Mouse (Mus musculus) c-Kit-positive CD71-positive TER-119-positive erythroid progenitor cells, embryonic 14.5 days (primary cell): ENCODE measurements around the gene Pdss2.
A peak's percentile ranks its signal among the peaks of the same experiment; 100 is the strongest.

ENCODE experiments used
- DNase-seq: peaks from one replicate; pipeline ENCODE4 v3.0.0-alpha.2; 2013; ENCODE audit warnings: low spot score

Gene Pdss2

DNA sequence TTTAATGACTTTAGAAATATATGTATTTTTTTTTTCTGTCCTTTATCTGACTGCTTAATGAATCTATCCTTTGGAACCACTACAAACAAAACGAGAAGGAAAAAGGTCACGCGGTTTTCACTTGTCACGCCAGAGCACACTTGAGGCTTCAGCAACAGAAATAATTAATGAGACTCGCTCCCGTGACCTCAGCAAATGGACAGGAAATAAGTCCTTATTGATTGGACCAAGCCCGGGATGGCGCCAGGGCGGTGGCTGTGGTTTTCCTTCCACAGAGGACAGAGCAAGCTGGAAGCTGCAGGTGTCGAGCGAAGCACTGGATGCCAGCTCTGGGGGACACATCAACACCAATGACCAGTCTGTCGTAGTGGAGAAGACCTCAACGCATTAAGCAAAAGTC, 218.8 kb downstream of the Pdss2 start:
- no peak for DNase-seq

DNA sequence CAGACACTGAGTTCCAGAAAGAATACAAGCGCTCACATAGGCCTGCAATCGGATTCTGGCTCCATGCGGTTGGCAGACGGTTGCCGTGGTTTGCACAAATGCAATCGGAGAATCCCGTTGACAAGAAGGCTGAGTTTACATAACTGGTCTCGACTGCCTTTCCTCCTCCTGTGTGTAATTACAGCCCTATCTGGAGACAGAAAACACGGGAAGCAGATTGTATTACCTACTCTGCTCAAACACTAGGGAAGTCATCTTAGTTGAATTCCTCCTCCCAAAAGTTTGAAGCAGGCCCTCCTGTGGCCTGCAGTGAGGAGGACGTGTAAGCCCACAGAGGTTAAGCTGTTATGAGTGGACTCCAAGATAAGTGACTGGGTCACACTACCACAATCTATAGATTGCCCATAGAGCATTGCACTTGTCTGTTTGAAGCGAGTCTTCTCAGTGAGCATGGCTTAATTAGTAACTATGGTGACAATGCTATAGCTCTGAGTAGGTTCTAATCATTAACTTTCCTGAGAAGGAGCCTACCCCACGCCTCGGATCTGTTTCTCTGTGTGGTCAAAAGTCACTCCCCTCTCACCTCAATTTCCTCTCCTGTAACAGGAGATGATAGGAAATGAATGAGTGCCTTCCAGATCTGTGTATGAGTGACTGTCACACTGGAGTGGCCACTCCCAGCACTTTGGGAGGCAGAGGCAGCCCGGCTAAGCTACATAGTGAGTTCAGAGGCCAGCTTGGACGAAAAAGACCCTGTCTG, 219.9 kb downstream of the Pdss2 start:
- DNase-seq, result no peak

DNA sequence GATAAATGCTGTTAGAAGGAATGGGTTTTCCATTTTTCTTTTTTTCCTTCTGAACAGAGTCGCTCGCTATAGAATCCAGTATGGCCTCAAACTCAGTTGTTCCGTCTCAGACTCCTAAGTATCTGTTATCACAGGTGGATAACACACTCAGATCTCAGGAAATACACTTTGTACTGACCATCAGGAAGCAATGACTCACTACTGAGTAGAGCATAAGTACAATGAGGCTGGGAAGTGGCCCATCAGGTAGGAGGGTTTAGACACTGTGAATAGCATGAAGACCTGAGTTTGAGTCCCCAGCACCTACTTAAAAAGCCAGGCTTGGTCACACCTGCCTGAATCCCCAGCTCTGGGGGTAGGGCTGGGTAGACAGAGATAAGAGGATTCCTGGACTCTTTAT, 227.4 kb downstream of the Pdss2 start:
- DNase-seq, result no peak

DNA sequence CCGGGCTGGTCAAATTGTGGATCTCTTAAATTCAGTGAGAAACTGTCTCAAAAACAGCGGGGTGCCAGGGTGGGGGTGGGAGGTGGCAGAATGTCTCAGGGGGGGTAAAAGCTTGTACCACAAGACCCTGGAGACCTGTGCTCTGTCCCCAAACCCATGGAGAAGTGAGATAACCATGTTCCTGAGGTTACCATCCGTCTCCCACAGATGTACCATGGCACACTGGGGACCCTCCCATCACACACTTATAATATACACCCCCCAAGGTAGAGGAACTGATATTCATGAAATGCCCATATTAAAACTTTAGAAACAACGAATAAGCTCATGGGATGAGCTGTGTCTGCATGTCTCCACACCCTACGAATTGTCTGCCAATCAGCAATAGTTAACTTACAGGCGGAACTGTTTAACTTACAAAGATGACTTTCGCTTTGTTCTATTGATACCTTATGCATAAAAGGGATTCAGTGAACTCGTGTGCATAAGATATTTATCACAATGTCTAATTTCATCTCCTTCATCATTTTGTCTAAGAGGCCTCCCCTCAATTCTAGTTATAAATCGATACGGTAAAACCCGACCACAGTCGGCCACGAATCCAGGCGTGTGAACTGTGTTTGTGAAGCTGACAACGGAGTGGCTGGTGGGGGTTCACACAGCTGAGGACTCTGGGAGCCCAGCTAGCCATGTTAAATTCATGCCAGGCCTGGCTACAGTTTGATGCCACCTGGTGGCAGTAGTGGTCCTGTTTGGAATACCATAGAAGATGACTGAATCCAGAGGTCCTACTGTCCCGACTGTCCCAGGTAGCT, 230.8 kb downstream of the Pdss2 start:
- DNase-seq, result no peak

DNA sequence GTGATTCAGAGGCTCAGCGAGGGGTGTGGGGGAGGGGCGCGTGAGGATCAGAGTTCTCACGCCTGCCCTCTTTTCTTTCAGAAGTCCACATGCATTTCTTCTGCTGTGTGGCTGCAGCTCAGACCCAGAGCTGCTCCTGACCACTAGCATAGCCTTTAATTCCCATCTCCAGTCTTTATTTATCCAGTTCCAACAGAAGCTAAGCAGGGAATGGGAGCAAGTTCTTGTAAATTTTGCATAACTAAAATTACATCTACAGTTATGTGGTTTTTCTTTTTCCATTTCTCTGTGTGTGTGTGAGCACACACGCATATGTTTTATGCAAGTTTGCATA, 231.3 kb downstream of the Pdss2 start:
- no peak for DNase-seq

DNA sequence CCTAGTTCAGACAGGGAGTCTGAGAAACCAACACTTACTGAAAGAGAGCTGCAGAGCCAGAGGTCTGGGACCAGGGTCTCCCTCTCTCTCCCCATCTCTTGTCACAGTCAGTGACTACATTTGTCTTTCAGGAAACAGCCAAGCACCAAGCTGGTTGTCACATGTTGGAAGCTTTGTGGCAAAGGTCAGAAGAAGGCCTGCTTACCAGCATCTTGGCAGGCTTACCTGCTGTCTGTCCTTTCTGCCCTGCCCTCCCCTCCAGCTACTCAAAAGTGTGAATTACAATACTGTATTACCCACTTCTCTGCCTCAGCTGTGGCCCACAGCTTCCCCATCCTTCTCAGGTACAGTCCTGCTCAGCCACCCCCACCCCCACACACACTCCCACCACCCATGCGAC, 232.9 kb downstream of the Pdss2 start:
- DNase-seq, result no peak

DNA sequence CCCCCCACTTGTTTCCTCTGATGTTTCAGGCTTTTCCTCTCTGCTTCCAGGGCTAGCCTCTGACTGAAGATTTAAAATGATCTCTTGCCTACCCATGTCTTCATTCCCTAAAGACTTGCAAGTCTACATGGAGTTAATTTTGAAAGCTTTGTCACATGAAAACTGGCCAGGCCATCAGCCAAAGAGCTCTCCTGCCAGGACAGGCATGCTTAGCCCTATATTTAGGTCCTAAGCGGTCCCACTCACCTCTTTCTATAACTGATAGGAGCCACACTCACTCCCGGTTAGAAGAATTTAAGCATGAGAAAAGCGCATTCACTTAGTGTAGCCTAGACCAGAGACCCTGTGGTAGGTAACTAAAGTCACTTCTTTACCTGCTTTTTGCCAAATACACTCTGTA, 233.4 kb downstream of the Pdss2 start:
- no peak for DNase-seq

DNA sequence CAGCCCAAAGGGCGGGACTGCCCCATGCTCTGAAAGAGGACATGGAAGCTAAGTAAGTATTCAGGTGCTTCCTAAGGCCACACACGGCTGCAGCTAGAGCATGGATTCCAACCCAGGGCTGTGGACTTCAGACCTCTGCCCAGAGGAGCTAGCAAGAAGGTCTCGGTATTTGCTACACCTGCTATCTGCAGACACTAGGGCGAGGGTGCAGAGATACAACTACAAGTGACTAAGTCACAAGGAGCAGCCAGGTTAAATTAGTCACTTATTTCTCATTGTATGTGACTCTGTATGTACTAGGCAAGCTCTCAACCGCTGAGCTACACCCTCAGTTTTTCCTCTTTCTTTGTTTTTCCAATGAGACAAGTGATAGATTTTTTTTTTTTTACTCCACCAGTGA, 241.5 kb downstream of the Pdss2 start:
- no peak for DNase-seq

DNA sequence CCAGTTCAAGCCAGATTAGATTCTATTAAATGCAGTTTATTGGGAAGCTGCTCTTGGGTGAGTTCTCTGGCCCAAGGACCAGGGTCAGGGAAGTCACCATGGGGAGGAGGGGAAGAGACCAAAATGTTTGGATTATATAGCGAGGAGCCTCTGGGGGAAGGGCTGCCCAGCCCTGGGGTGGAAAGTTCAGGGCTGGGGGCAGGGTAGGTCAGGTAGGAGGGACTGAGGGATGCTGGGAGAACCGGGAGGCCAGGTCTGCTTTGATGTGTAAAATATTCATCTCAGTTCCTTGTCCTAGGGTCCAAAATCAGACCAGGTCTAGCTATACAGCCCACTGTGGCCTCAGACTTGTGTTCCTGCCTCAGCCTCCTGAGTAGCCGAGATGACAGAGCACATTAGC, 241.9 kb downstream of the Pdss2 start:
- DNase-seq, result no peak

DNA sequence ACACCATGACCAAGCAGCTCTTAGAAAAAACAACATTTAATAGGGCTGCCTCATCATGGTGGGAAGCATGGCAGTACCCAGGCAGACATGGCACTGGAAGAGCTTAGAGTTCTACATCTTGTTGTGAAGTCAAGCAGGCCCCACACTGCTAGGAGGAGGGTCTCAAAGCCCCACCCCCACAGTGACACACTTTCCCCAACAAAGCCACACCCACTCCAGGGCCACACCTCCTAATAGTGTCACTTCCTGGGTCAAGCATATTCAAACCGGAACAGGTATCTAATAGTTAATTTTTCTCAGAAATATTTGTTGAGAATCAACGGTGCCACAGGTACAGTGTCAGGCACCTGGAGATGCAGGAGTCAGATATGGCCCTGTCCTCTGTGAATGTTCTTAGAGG, 244.9 kb downstream of the Pdss2 start:
- DNase-seq, result no peak

DNA sequence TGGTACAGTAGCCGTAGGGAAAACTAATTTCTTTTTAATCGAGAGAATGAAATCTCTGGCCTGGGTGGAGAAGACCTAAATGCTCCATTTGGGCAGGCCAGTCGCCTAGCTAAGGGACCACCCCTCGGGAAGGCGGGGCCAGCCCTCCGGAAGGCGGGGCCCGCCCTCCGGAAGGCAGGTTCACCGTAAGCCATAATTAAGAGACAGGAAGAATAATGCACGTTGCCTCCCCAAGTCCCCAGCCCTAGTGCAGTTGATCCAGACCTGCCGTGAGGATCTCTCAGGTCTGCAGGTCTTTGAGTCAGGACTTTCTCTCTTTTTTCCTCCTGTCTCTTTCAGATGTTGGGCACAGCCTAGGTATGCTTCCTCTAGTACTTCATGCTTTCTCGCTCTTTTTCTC, 246.4 kb downstream of the Pdss2 start:
- no peak for DNase-seq

DNA sequence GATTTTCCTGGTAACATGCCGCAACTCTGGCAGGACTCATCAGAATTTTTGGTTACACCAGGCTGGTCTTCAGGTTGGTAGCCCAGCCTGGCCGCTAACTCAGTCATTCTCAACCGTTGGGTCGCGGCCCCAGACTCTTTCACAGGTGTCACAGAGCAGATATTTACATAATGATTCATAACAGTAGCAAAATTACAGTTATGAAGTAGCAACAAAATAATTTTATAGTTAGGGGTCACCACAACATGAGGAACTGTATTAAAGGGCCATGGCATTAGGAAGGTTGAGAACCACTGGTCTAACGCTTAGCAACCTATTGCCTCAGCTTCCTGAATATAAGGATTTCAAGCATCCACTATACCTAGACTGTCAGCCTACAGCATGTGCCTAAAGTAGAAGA, 247.0 kb downstream of the Pdss2 start:
- DNase-seq, result no peak

DNA sequence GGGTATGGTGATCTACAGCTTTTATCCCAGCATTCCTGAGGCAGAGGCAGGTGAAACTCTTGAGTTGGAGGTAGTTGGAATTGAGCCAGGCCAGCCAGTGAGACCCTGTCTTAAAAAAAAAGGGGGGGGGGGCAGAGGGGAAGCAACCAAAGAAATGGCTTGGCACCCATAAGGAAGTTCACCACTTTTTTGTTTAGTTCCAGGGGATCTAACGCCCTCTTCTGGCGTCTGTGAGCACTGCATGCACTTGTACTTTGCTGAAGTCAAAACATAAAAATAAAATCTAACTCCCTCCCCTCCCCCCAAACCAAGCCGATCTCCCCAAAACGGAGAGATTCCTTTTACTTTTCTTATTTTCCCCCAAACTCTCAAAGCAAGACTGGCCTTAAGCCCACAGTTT, 254.1 kb downstream of the Pdss2 start:
- DNase-seq, result no peak

DNA sequence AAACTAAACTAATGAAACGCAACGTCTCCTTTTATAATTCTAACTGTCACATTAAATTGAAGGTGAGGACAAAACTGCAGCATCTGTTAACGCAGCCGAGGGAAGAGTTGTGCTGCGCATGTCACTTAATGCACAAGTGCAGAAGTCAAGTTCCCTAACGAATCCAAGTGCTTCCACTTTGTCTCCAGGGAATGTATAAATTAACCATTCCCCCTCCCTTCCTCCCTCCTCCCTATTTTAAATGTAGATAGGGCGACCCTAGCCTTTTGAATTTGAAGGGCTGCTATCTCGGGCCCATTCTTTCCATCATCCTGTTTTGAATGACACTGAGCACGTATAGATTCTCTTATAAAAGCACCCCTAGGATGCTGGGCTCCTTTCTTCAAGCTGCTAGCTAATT, 256.2 kb downstream of the Pdss2 start:
- no peak for DNase-seq

DNA sequence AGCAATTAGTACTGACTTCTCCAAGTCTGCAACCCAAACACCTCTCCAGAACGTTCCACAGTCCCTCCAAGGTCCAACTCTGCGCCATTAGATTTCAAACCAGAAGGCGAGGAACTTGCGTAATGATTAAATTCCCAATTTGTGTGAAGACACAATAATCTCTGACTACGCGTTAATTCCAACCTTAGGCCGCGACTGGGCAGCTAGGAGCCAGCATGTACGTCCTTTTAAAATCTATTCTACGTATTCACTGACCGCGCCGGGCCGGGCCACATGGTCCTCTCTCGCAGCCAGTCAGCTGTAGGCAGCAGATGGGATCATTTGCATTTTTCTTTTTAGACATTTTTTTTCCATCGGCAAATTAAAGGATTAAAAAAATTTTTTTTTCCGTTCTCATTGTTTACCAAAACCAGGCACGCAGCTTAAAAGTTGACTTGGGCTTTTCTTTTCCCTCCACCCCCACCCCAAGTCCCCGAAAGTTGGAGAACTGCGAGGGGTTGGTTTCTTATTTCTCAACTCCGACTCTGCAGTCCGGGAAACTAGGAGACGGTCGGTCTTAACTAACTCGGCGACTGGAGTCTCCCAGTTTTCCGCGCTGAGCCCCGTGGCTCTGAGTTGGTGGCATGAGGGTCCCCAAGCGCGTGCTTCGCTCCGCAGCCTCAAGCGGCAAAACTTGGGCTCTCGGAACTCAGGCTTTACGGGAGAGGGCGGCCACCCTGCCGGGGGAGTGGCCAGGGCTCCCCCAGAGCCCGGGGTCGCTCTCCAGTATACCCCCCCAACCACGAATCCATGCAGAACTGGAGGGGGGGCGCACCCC, 256.8 kb downstream of the Pdss2 start:
- DNase-seq, result peak; percentile 48

DNA sequence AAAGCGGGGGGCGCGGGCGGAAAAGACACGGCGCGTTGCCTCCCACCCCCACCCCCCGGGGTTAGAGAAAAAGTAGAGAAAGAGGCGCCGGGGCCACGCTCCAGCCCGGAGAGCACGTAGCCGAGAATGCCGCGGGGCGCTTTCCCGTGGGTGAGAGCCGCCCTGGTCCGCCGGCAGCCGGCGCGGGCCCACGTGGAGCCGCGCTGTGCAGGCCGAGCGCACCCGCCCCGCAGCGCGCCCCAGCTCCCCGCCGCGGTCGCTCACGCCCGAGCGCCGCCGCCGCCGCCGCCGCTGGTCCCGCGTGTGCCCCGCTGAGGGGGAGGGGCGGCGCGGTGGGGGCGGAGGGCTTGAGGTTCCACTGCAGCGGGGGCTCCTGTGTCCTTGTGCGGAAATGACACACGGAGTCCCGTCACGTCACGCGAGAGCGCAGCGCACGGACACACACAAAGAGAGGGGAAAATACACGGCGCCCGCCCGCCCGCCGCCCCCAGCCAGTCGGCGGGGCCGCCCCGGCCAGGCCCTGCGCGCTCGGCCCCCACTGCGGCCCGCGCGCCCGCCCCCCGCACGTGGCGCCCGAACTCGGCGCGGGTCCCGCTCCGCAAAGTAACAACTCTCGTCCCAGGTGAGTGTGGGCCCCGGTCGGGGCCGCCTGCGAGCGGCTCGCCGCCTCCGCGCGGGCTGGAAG, 257.6 kb downstream of the Pdss2 start, which contains the start of gene Bend3:
TSS of gene Bend3 (plus strand) at position 81 of the 685 bp plus-strand sequence.
- peak; percentile 24 for DNase-seq

DNA sequence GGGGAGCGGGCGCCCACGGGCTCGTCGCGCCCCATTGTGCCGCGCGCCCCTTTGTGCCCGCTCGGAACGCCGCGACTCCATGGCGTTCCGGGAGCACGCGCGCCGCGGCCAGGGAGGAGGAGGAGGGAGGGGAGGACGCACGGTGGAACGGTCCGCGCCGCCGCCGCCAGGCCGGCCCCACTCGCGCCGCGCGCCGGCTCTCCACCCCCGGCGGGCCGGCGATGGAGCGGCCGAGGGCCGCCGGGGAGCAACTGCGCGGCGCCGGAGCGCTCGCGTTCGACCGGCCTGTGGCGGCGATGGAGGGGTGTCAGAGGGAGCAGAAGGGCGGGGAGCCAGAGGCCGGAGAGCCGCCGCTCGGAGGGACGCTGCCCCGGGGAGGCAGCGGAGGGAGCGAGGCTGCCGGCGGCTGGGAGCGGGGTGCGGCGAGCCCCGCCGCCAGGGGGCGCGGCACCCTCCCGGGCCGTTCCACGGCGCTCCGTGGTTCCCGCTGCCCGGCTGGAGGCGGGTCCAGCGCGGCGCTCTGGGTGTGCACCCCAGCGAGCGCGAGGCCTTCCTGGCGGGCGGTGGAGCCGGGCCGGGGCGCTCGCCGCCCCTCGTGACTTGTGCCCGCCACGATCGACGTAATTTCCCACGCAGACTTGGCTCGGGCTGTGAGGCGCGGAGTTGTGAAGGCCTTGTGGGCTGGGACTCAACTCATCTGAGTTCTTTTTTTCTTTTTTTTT, 258.3 kb downstream of the Pdss2 start:
- peak; percentile 80 for DNase-seq

DNA sequence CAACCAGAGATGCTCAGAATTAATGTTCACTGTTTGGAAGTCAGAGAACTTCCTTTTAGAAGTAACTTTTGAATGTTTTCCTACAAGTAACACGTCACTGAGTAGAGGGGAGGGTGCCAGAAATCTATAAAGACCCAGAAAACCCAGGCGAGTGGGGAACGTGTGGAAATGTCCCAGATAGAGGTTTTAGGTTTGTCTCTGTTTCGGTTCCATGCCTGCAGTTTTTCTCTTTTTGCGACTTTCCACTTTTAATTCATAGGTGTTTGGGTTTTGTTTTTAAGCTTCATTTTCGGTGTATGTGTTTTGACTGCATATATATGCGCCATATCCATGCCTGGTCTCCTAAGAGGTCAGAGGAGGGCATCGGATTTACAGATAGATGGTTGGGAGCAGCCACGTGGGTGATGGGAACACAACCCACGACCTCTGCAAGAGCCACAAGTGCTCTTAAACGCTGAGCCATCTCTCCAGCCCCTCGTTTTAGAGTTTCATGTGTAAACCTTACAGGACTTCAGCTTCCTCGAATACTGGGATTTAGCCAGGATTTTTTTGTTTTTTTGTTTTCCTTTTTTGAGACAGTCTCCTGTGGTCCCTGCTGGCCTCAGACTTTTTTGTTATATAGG, 259.1 kb downstream of the Pdss2 start:
- DNase-seq, result no peak

DNA sequence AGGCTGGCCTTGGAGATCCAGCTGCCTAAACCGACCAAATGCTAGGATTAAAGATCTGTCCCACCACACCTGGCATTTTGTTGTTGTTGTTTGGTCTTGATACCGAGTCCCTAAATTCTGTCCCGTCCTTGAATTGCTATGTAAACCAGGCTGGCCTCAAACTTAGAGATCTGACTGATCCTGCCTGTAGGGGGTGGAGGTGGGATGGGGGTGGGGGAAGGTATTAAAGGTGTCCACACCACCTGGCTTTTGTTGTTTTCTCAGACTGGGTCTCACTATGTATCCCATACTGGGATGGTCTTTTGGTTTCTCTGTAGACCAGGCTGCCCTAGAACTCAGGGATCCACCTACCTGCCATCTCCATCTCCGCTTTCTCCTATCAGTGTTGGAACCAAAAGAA, 259.9 kb downstream of the Pdss2 start:
- DNase-seq, result peak; percentile 27

DNA sequence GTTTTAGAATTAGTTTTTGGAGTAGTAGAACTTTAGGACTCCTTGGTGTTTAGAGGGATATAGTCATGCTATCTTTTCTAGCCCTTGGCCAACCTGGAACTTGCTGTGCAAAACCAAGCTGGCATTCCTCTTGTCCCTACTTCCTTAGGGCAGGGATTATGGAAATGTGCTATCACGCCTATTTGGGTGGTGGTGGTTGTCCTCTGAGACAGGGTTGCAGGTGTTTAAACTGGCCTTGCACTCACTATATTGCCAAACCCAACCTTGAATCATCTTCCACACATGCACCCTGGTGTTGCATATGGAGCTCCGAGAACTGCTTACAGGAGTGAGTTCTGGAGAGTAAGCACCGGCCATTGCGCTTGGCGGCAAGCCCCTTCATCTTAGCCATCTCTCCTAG, 260.7 kb downstream of the Pdss2 start:
- DNase-seq, result no peak

DNA sequence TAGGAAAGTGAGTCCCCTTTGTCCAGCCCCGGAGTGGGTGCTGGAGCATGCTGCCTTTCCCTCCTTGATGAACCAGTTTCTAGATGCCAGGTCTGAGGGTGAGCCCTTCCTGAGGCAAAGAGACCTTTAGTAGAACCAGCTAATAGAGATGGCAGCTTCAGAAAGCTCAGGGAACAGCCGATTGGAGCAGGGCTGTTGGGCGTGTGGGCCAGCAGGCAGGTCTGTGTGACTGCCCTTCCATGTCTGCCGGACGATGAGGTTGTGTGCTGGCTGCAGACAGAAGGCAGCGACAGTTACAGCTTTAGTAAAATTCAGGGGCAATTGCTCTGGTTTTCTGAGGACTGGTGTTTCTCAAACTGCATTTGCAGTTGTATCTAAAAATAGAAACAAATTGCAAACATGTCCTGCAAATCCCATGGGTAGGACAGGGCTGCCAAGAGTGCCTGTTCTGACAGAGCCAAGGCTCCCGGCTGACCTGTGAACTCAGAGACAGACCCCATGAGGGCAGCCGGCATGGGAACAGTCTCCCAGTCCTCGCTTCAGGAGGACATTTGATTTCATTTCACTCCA, 262.2 kb downstream of the Pdss2 start:
- no peak for DNase-seq
